Mouse (Mus musculus): ENCODE results near the gene Bace1.
A peak's percentile ranks its signal among the peaks of the same experiment; 100 is the strongest.

Bace1 gene

DNA sequence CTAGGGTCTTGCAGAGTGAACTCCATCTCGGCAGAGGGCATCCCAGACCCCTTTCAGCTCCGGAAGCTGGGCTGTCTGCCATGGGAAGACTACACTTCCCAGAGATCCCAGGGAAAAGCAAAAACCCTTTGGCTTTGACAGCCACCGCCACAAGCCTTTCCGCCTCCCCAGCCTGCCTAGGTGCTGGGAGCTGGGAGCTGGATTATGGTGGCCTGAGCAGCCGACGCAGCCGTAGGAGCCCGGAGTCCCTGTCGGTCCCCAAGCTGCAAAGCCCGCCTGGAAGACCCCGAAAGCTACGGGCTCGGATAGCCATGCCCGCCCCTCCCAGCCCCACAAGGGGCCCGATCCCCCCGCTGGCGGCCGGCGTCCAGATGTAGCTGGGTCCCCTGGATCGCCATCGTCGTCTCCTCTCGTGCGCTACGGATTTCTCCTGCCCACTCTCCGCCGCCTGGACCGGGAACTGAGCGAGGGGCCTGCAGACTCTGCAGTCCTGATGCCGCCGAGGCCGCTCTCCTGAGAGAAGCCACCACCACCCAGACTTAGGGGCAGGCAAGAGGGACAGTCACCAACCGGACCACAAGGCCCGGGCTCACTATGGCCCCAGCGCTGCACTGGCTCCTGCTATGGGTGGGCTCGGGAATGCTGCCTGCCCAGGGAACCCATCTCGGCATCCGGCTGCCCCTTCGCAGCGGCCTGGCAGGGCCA lies at the start of gene Bace1:
Gene Bace1, plus strand, starts transcription at position 147 of the 705 bp plus-strand sequence.
- peak; percentile 77 to 82 for DNase-seq (ENCODE audit: low spot score in 2 of 2)

DNA sequence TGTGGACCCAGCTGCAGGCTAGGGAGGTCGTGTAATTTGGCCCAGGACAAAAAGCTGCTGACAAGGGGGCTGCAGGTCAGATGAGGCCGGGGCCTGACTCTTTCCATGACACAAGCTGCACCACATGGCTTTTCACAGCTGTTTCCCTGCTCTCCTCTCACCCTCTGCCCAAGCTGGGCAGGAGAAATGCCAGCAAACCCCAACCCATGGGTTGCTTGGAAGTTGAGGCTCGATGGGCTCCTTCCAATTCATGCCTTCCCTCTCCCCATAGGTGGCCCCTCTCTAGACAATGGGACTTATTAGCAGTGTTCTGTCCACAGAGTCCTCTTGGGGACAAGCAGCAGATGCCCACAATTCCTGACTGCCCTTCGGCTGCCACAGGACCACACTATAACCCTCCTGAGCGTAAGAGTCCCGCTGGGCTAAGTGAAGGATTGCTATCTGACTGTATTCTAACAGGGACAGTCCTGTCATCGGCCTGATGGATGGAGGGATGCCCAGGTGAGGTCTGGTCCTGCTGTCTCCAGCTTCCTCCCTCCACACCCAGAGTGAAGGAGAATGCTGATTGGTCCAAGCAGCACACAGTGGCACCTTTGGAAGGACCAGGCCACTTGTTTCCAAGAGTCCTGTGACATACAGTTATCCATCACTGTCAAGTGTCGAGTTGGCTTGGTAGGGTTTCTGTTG lies 46.8 kb upstream of the Bace1 start:
- no peak for DNase-seq (ENCODE audit: low spot score in 2 of 2)

DNA sequence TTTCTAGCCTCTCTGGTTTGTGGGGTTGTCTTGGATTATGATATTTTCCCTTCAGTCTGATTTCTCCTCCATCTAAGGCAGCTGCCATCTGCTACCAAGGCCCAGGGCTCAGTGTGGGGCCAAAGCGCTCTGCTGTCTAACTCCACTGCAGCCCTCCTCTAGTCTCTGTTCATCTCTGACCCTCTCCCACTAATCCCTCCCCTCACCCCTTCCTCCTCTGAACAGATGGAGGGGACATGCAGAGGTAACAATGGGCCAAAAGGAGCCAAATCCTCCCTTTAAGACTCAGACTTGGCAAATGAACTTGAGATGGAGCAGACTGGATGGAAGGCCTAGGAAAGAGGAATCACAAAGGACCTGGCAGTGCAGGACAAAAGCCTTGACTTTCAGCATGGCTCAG lies 46.1 kb upstream of the Bace1 start:
- no peak for DNase-seq (ENCODE audit: low spot score in 2 of 2)

DNA sequence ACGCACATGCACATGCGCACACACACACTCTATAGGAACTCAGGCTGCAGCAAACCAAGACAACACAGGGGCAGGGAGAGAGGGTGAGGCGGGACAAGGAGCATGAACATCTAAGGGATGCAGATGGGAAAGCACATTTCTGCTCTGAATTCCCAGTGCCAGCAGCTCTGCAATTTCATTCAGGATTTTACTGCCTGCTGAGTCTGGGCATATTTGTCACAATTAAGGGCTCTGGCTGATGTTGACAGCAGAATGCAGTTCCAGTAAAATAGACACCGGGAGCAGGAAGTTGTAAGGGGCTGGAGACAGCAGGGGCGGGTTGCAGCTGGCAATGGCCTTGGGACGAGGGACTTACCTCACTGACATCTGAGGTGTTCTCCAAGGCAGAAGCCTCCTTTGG lies 44.7 kb upstream of the Bace1 start:
- no peak for DNase-seq (ENCODE audit: low spot score in 2 of 2)

DNA sequence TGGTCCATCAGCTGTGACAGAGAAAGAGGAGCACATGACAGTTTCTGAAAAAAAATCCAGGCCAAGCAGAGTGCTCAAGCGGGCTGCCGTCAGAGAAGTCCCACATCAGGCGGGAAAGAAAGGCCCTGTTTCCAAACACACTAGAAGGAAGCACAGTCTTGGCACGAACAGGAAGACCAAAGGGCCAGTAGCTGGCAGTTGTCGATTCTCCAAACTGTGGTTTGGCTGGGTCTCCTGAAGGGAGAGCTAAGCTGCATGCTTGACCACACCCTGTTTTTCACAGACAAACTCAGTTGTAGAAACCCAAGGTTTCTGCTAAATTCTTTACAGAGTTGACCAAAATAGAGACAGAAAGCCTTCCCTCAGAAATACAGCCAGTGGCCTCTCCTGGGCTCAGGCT lies 42.7 kb upstream of the Bace1 start:
- DNase-seq (ENCODE audit: low spot score in 2 of 2): no peak

DNA sequence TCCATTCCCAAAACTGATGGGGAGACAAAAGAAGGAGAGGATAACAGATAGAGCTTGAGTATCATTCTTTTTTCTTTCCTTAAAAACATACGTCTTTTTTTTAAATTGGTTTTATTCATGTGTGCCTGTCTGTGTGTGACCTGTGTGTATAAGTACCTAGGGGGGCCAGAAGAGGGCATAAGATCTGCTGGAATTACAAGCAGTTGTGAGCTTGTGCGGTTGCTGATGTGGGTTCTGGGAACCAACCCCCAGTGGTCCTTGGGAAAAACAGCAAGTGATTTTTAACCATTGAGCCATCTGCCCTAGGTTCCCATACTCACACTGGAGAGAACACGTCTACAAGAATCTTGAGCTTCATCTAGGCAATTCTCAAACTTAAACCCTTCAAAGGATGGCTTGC lies 41.1 kb upstream of the Bace1 start:
- no peak for DNase-seq (ENCODE audit: low spot score in 2 of 2)

DNA sequence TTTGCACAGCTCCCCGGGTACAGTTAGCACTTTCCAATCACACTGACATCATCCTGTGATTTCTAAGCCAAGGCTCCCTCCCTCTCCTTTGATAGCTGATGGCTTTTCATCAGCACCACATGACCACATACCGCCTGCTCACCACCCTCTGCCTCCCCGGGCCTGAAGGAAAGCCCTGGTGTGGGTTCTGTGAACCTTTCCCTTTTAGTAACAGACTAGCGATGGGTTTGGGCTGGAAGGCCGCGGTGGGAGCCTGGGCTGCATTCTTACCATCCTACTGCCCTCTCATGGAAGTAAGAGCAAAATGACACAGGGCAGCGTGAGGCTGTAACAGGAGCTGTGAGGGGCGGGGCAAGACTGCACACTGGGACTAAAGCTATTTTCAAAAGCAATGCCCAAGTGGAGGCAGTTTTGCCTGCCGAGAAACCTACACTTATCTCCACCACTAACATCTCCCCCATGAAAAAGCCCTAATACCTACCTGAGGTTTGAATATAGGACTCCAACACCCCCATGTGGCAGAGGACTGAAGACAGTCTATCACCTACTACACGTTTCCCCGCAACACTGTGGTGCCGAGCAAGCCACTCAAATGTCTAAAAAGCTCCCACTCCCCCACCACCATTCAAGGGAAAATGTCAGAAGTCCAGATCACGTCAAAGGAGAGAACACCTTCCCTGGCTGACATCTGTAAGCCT lies 39.8 kb upstream of the Bace1 start:
- DNase-seq (ENCODE audit: low spot score in 2 of 2): no peak

DNA sequence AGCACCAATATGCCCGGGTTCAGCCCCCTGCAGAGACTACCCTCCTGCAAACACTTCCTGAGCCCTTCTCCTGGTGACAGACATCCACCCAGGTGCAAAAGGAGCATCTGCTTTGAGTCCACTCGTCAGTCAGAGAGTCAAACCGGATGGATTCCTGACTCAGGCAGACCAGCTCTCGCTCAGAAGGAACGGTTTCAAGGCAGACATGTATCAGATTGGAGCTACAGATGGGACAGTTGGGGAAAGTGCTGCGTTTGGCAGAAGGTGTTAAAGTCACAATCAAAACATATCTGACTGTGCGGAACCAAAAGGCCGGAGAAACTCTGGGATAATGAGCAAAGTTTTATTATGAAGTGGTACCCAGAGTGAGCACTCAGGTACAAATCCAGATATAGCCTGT lies 39.0 kb upstream of the Bace1 start:
- no peak for DNase-seq (ENCODE audit: low spot score in 2 of 2)

DNA sequence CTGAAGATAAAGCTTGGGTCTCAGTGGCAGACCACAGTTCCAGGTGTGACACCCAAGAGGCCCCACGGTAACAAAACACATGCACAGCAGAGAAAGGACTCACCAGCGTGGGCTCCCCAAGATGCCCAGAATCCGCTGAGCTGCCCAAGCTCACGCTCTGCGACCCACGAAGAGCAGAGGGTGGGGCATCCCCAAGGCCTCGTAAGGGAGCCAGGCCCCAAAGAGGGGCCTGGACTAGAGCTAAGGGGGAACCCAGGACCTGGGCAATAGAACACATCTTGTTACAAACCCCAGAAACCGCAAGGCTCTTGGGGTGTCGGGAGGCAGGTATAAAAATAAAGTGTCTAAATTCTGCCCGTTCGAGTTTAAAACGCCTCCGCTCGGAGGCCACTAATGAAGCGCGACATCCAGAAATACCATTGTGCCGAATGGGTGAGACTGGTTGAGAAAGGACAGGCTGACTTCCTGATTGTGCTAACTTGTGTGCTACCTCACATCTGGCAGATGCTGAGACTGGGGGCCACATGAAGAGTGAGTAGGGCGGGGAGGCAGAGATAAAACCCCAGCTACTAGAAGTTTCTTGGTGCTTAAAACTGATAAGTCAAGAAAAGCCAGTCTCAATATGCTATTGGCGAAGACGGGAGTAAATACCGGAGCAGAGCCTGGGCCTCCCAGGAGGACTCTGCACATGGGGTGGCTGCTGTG lies 35.2 kb upstream of the Bace1 start:
- no peak for DNase-seq (ENCODE audit: low spot score in 2 of 2)

DNA sequence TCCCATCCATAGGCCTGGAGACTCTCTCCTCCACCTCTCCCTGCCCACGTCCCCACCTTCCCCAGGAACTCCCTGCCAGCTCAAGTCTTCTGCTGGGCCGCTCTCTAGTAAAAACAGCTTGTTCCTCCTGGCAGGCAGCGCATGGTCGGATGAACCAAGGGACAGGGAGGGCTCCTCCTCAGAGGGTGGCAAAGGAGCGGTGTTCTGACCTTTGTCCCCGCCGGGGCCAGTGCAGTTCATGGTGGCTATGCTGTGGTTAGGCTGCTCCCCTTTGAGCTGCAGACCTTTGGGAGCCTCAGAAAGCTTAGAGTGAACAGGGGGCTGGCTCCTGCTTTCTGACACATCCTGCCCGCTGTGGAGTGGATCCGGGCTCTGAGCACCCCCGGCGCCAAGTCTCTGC lies 31.5 kb upstream of the Bace1 start:
- no peak for DNase-seq (ENCODE audit: low spot score in 2 of 2)

DNA sequence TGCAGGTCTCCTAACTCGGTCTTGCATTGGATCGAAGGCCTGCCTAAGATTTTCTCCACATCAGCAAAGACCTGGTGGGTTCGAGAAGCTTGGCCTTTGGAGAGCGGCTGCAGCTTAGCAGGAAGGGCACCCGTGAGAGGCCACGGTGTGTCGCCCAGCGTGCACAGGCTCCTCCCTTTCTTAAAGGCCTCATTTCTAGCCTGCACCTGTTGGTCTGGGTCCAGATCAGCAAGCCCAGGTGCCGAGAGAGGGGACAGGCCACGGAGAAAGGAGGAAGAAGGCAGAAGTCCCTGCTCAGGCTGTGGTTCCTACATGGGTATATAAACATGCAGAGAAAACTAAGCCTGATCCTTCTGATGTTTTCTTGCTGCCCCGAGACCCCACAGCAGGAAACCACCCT lies 31.0 kb upstream of the Bace1 start:
- DNase-seq (ENCODE audit: low spot score in 2 of 2): no peak

DNA sequence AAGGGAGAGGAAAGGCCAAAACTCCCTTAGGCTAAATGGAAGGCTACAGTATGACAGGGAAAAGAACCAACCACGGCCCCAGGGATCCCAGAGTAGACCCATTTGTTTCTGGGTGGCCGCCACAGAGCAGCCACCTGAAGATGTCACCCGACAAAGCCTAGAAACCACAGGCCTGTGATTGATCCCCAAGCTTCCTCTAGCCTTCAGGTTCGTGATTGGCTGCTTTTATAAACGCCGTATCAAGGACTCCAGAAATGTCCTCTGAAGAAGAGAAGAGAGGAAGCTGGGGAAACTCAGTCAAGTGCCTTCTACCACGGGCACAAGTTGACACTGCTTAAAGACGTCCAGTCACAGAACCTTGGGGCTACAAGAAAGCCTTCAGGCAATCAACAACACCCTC lies 30.6 kb upstream of the Bace1 start:
- no peak for DNase-seq (ENCODE audit: low spot score in 2 of 2)

DNA sequence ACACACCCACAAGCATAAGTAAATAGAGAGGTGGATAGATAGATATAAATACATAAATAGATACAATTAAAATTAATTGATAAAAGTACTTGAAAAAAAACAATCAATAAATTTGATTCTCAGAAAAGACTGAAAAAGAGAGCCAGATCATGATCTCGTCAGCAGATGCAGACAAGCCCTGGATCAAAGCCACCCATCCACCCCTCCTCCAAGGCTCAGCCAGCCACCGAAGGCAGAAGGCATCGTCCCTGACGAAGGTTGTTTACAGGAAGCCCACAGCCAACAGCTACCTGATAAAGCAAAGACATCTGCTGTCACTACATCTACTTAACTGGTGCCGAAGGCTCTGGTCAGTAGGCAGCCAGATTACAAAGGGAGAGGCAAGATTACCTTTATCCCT lies 26.4 kb upstream of the Bace1 start:
- DNase-seq (ENCODE audit: low spot score in 2 of 2): no peak

DNA sequence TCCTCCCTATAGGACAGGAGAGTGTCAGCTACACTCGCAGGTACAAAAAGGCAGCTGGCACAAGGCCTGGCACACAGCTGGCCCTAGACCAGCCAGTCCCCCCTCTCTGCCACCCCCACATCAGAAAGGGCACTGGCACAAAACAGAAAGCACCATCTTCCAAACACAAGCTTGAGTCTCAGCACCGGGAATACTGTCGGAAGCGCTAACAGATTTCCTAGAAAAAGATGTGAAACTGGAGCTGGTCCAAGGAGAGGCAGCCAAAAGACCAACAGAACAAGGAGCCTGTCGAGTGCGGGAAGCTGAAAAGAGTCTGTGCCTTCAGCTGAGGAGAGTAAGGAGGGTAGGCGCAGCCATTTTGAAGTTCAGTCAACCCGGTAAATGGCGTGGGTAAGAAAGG lies 23.3 kb upstream of the Bace1 start:
- no peak for DNase-seq (ENCODE audit: low spot score in 2 of 2)

DNA sequence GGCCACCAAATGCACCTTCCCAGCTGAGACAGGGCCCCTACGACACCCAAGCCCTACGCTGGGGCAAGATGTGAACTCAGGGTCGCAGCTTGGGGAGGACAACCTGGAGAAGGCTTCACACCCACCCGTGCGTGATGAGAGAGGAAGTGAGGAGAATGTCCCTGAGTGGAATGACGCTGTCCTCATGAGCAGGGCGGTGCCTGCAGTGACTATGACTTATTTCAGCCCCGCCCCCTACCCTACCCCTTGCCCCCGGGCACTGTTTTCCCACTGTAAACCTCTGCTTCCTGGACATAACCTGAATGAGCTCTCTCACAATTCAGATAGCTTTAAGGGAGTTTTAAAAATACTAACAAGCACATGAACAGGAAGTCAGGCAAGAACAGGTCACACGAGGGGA lies 22.9 kb upstream of the Bace1 start:
- DNase-seq (ENCODE audit: low spot score in 2 of 2): no peak

DNA sequence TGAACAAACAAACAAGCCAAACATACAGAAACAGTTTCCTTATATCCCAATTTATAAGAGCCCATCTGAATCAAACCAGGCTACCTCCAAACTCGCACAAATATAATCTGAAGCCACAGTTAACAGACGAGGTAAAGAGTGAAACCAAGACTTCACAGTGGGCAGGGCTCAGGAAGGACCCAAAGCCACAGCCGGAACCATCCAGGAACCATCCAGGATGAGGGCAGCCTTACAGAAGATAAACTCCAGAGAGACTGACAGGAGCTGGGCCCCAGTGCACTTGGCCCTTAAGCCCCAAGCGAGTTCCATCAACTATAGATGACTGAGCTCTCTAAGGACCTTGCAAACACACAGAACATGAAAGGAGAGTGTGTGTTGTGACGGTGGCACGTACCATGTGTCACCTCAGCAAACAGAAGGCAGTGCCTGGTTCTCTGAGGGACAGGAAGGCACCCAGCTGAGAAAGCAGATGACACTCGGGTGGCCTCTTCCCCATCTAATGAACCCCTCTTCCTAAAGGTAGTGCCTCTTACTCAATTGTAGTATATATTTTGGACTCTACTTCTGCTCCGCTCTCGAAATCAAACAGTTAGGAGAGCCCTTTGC lies 19.9 kb upstream of the Bace1 start:
- no peak for DNase-seq (ENCODE audit: low spot score in 2 of 2)

DNA sequence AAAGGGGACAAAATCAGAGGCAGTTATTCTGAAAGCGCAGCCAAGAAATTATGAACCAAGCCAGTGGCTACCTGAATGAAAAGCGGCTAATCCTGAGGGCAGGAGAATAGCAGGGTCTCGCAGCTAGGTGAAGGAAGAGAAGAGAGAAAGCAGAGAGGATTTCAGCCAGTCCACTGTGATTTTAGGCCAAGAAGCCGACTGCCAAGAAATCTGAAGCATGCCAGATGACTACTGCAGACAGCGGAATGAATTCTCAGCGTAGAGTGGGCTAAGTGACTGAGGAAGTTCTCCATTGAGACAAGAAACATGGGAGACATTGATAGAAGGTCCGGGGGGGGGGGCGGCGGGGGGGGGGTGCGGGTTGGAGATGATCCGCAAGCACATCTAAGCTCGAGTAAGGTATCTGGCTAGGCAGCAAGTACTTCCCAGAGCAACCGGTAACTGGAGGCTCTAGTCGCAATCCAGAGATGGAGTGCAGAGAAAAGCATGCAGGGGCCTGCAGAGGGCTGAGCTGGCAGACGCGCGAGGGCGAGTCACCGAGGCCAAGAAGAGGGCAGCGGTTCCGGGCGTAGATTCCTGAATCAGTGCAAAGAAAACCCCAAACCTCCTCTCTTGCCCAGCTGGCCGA lies 10.6 kb upstream of the Bace1 start:
- no peak for DNase-seq (ENCODE audit: low spot score in 2 of 2)

DNA sequence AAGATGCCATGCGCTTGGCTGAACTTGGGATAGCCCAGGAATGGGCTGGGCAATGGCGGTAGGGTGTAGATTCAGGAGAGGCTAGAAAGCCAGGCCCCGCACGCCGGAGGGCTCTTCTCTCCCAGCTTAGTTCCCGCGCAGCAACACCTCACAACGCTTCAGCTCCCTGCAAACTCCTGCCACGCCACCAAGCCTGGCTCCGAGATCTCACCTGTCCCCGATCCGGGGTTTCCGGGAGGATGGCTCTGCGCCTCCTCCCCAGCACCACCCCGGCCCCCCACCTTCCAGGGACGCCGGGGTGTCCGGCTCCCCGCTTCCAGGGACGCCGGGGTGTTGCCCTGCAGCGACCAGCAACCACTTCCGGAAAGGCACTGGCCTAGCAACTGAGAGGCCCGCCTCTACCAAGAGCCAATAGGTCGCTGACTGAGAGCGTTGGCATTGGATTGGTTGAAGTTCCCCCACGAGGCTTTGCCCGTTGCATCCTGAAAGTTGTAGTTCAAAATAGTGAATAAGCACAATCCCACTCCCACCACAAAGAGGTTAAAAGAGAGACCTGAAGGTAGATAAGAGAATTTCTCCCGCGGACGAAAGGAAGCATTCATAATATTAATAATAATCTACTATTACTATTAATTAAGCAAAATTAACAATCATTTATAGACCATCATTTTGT lies 10.0 kb upstream of the Bace1 start, which contains the start of gene Cep164:
Gene Cep164, minus strand, starts transcription at position 401 of the 673 bp plus-strand sequence.
- DNase-seq (ENCODE audit: low spot score in 2 of 2): peak; percentile 84

DNA sequence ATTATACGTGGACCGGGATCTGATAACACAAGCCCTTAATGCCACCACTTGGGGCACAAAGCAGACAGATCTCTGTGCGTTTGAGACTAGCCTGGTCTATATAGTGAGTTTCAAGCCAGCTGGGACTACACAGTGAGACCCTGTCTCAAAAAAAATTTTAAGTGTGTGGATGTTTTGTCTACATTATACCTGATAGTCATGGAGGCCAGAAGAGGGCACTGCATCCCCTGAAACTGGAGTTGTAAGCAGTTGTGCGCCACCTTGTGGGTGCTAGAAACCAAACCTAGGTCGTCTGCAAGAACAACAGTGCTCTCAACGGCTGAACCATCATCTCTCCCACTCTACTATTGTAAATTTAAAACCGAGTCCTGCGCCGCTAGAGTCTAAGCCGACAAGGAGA lies 9.3 kb upstream of the Bace1 start:
- no peak for DNase-seq (ENCODE audit: low spot score in 2 of 2)

DNA sequence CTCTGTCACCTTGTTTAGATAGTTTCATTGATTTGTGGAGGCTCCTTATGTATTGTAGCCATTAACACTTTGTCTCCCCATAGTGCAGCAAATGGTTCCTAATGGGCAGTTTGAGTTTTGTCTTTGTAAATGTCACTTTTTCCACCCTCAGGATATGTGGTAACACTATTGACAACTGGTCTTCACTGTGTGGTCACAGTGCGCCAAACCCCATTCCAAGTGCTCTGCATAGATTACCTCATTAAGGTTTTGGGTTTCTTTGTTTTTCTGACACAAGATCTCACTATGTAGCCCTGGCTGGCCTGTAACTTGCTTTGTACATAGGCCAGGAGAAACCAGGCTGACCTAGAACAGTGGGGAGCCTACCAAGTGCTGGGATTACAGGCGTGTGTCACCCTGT lies 5.5 kb upstream of the Bace1 start:
- no peak for DNase-seq (ENCODE audit: low spot score in 2 of 2)

DNA sequence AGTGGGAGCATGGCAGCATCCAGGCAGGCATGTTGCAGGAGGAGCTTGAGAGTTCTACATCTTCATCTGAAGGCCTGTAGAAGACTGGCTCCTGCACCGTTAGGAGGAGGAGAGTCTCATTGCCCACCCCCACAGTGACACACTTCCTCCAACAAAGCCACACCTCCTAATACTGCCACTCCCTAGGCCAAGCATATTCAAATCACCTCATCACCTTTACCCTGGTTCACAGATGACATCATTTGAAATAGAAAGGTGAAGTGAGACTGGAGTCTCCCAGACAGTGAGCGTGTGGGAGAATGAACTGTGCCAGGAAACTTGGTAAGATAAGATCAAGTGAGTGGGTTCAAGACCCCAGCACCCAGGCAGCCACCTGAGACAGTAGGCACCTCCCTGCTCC lies 4.9 kb upstream of the Bace1 start:
- no peak for DNase-seq (ENCODE audit: low spot score in 2 of 2)
